Mouse (Mus musculus) 3134 (cell line): Measurements from ENCODE around the gene Hoxc10.

Experiments
- DNase-seq: peaks from one replicate; pipeline ENCODE4 v3.0.0-alpha.2; 2011; ENCODE audit warnings: low spot score; ENCODE audit not compliant: insufficient read length; ENCODE audit errors: extremely low read depth

Gene Hoxc10

GRCm38 (mm10) chr15:102943468-102943813 lies 23.2 kb upstream of the Hoxc10 start:
- DNase-seq = no peak

- no peak for DNase-seq
Measured at GRCm38 (mm10) chr15:102945185-102946077, 21.2 kb upstream of the Hoxc10 start.

- DNase-seq = no peak
Measured at GRCm38 (mm10) chr15:102947276-102947675, 19.3 kb upstream of the Hoxc10 start.

GRCm38 (mm10) chr15:102948842-102949241 lies 17.8 kb upstream of the Hoxc10 start:
- no peak for DNase-seq

GRCm38 (mm10) chr15:102949696-102950095 lies 16.9 kb upstream of the Hoxc10 start:
- DNase-seq = no peak

DNA sequence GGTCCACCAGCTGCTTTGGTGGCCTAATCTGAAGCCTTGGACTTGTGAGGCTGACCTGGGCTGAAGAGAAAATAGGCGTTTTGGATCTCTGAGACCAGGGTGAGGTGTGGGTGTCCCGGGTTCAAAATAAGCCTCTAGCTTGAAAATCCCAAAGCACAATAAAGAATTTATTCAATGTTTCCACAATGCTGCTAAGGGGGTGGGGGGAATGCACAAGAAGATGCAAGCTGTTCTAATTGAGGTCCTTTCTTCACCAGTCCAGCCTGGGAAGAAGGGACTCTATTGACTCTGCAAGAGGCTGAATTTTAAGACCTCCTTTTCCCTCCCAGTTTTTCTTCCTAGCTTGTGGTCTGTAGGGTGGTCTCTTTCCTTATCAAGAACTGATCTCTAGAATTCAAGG lies 15.7 kb upstream of the Hoxc10 start:
- DNase-seq = no peak

- peak; percentile 52 for DNase-seq
Measured at GRCm38 (mm10) chr15:102953561-102953960, 13.0 kb upstream of the Hoxc10 start.

DNA sequence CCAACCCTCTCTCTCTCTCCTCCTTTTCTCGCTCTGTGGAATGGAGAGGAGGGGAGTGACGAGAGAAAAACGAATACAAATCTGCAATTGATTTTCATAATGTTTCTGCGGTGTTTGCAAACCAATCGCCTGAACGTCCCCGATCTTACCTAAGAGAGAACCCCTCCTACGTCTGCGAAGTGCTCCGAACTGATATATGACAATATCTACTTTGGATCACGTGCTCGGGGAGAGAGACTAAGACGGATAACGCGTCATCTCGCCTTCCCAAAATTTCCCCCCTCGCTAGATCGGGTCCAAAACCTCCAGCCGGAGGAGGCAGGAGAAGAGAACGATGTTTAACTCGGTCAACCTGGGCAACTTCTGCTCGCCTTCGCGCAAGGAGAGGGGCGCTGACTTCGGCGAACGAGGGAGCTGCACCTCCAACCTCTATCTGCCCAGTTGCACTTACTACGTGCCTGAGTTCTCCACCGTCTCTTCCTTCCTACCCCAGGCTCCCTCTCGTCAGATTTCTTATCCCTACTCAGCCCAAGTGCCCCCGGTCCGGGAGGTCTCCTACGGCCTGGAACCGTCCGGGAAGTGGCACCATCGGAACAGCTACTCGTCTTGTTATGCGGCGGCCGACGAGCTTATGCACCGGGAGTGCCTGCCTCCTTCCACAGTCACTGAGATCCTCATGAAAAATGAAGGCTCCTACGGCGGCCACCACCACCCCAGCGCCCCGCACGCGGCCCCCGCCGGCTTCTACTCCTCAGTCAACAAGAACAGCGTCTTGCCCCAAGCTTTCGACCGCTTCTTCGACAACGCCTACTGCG lies 12.2 kb upstream of the Hoxc10 start, which contains the start of gene Hoxc11:
Gene Hoxc11, plus strand, starts transcription at position 236 of the 815 bp plus-strand sequence.
- DNase-seq = peak; percentile 81

DNA sequence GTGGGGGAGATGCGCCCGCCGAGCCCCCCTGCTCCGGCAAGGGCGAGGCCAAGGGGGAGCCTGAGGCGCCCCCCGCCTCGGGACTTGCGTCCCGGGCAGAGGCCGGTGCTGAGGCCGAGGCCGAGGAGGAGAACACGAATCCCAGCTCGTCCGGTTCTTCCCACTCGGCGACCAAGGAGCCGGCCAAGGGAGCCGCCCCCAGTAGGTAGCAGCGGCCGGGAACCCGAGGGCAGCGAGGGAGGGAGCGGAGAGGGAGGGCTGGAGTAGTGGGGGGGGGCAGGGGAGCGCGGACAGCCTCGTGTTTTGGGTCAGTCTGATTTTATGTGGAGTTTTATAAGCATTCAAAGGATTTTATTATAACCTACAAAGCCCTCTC lies 11.6 kb upstream of the Hoxc10 start:
- peak; percentile 81 for DNase-seq

DNA sequence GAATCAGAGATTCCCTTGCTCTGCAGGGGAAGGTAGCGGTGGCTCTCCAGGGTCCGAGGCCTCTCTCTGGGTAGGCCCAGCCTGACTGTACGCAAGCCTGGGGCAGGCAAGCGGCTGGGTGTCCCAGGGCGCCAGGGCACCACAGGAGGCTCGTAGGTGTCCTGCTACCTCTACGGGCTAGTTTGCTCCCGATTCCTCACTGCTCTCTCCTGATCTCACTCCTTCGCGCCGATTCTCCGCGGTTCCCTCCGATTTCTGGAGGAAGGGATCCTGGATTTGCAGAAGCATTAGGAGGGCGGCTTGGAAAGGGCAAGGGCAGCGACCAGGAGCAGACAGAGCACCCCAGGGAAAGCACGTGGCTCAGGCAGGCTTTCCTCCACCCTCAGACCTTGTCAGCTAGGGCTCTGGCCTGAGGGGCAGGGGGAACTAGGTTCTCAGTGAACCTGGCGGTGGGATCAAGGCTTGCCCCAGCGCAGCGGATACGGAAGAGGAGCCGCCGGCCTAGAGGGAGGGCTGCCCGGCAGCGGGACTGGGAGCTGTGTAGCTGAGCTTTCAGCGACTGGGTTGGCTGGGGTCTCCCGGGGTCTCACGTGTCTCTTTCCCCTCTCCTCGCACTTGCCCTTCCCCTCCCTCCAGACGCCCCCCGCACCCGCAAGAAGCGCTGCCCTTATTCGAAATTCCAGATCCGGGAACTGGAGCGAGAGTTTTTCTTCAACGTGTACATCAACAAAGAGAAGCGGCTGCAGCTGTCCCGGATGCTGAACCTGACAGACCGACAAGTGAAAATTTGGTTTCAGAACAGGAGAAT lies 10.6 kb upstream of the Hoxc10 start:
- peak; percentile 80 for DNase-seq

- DNase-seq = no peak
Measured at GRCm38 (mm10) chr15:102956906-102957305, 9.7 kb upstream of the Hoxc10 start.

GRCm38 (mm10) chr15:102959663-102960191 lies 6.9 kb upstream of the Hoxc10 start:
- DNase-seq = no peak

GRCm38 (mm10) chr15:102961728-102962127 lies 4.9 kb upstream of the Hoxc10 start:
- peak; percentile 51 for DNase-seq

DNA sequence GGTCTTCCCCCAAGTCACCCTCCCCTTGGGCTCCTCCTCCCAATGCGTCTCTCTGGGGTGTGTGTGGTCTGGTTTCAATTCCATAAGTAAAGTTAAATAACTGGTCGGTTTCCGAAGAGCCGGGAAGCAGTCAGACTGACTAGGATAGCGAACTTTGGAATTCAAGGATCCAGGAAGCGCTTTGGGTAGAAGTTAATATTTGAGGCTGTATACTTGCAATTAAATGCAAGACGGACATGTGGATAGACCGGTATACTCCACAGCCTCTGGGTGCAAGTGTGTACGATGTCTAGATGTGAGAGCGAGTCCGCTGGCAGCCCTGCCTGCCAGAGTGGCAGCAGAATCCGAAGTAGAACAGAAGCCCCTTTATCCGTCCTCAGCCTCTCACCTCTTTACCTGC lies 4.1 kb upstream of the Hoxc10 start:
- peak; percentile 51 for DNase-seq

- no peak for DNase-seq
Measured at GRCm38 (mm10) chr15:102963259-102963658, 3.3 kb upstream of the Hoxc10 start.

GRCm38 (mm10) chr15:102963671-102964640 lies 2.6 kb upstream of the Hoxc10 start:
- DNase-seq = peak; percentile 82

DNA sequence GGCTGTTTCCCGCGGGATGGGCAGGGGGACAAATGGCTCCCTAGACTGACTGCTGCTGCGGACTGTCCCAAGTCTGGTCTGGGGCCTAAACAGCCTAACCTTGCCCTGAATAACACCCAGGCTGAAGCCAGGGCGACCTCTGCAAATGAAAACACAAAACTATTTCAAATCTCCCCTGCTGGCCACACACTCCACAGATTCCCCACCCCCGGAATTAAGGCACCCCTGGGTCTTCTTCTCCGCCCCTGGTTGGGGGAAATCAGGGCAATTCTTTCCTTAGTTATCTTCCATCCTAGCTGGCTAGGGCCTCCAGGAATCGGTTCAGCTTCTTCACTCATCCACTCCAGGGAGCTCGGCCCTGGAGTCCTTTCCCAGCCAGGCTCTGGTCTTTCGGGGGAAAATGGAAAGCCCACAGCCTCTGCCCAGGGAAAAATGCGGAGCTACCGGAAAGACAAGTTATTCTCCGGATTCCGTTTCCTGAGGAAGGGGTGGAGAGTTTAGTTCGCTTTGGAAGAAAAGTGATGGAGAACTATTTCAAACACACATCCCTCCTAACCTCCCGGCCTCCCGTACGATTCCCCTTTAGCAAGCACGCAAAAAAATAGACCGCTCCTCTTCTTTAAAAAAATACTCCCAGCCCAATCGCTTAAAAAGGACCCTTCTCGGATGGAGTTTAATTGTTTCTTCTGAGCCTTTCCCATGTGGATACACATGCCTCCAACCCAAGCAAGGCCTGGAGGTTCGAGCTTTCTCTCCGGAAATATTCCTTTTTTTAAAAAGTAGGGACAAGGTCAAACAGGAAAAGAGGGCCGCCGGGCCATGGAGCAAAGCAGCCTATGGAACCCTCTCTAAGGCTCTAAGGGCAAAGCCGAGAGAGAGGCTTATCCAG lies 1.3 kb upstream of the Hoxc10 start:
- no peak for DNase-seq
